Mouse (Mus musculus) limb, embryonic 13.5 days (tissue): ENCODE data around the gene Ak2. TPM values are rescaled to one million over a fixed set of nuclear protein-coding genes. Genes with fewer than 3 reads are reported as not detected.

ENCODE experiments used
- ATAC-seq: fragments of 200-750 bp; cut with Nextera tagmentation; 2 replicates; pipeline ENCODE4 v1.8.0; 2017; ENCODE audit warnings: low read depth, moderate number of reproducible peaks, moderate TSS enrichment; ENCODE audit not compliant: low FRiP score
- H3K27ac ChIP-seq: fragments of 300-500 bp; sonication (generic); 2 replicates; pipeline ENCODE4 v1.5.1; 2015; ENCODE audit warnings: inconsistent platforms, mild to moderate bottlenecking, moderate library complexity
- H3K27me3 ChIP-seq: fragments of 300-500 bp; sonication (generic); 2 replicates; pipeline ENCODE4 v1.6.1; 2015; ENCODE audit warnings: mild to moderate bottlenecking, inconsistent platforms
- H3K36me3 ChIP-seq: fragments of 300-500 bp; sonication (generic); 2 replicates; pipeline ENCODE4 v1.6.1; 2015; ENCODE audit warnings: inconsistent platforms, mild to moderate bottlenecking, moderate library complexity
- H3K4me1 ChIP-seq: fragments of 300-500 bp; sonication (generic); 2 replicates; pipeline ENCODE4 v1.6.1; 2015; ENCODE audit warnings: inconsistent platforms
- H3K4me2 ChIP-seq: fragments of 300-500 bp; sonication (generic); replicated peaks from 2 replicates; pipeline ENCODE4 v1.6.1; 2015; ENCODE audit warnings: inconsistent platforms, mild to moderate bottlenecking, moderate library complexity
- H3K4me3 ChIP-seq: fragments of 300-500 bp; sonication (generic); 2 replicates; pipeline ENCODE4 v1.5.1; 2015; ENCODE audit warnings: moderate library complexity, mild to moderate bottlenecking, inconsistent platforms
- H3K9ac ChIP-seq: fragments of 300-500 bp; sonication (generic); 2 replicates; pipeline ENCODE4 v1.6.1; 2015; ENCODE audit warnings: mild to moderate bottlenecking, inconsistent platforms
- H3K9me3 ChIP-seq: fragments of 300-500 bp; sonication (generic); 2 replicates; pipeline ENCODE4 v1.6.1; 2016; ENCODE audit warnings: inconsistent platforms
- WGBS: fragments of 180-500 bp; shearing (Covaris S2); methylation state at CpG from one replicate; pipeline ENCODE4 v1.1.7; 2015; 5-methylcytosine and 5-hydroxymethylcytosine counted together
- polyA plus RNA-seq: library from polyadenylated mRNA; unstranded; fragments of >200 nt; fragmentation: Nextera tagmentation; extraction: Ambion mirVana; gene quantifications from 2 replicates; pipeline ENCODE4 v1.2.1, GENCODE M21; 2015

Gene Ak2
- polyA plus RNA-seq, 1 experiment from 2014 or later, result 216 TPM

GRCm38 (mm10) chr4:129018788-129019435 lies 27.2 kb downstream of the Ak2 start:
- Histone ChIP-seq H3K36me3 (no peaks in the 10 kb centered on the region), H3K9ac (no peak overlapping the region), H3K4me3 (no peak overlapping the region), H3K27ac (no peak overlapping the region), H3K4me1 (peaks cover 16% of the 10 kb centered on the region), H3K27me3 (no peaks in the 10 kb centered on the region), H3K4me2 (no peak overlapping the region), H3K9me3 (no peaks in the 10 kb centered on the region)
- whole genome bisulfite sequencing, result 88% methylated on average over 9 of the region's 9 CpGs
- ATAC-seq, result no peak

- no peak for ATAC-seq
- no peak overlapping the region for H3K4me2 ChIP-seq
- H3K27ac ChIP-seq, result no peak overlapping the region
- H3K36me3 ChIP-seq, result no peaks in the 10 kb centered on the region
- H3K9ac ChIP-seq, result no peak overlapping the region
- H3K4me1 ChIP-seq, result peaks cover 16% of the 10 kb centered on the region
- H3K4me3 ChIP-seq, result no peak overlapping the region
- H3K9me3 ChIP-seq, result no peaks in the 10 kb centered on the region
- 88% methylated on average over 9 of the region's 9 CpGs for WGBS
- H3K27me3 ChIP-seq, result no peaks in the 10 kb centered on the region
These were observed 28.0 kb downstream of the Ak2 start for GRCm38 (mm10) chr4:129019788-129020187.

- H3K4me1 ChIP-seq, result peaks cover 16% of the 10 kb centered on the region
- H3K4me3 ChIP-seq, result no peak overlapping the region
- H3K4me2 ChIP-seq, result no peak overlapping the region
- ATAC-seq, result no peak
- no peaks in the 10 kb centered on the region for H3K27me3 ChIP-seq
- no peaks in the 10 kb centered on the region for H3K36me3 ChIP-seq
- H3K9me3 ChIP-seq, result no peaks in the 10 kb centered on the region
- WGBS, result 65% methylated on average over 6 of the region's 6 CpGs
- H3K27ac ChIP-seq, result no peak overlapping the region
- H3K9ac ChIP-seq, result no peak overlapping the region
These were observed 28.7 kb downstream of the Ak2 start for GRCm38 (mm10) chr4:129020454-129020853.

- H3K4me1 ChIP-seq, result peaks cover 8% of the 10 kb centered on the region; the same call in 1 of the 2 replicates
- H3K27ac ChIP-seq, result no peak overlapping the region
- no peak overlapping the region for H3K9ac ChIP-seq
- no peak overlapping the region for H3K4me2 ChIP-seq
- H3K9me3 ChIP-seq, result no peaks in the 10 kb centered on the region
- no peaks in the 10 kb centered on the region for H3K27me3 ChIP-seq
- 89% methylated on average over 3 of the region's 3 CpGs for WGBS
- H3K4me3 ChIP-seq, result no peak overlapping the region
- no peaks in the 10 kb centered on the region for H3K36me3 ChIP-seq
- no peak for ATAC-seq
These were observed 29.7 kb downstream of the Ak2 start for GRCm38 (mm10) chr4:129021426-129021825.

GRCm38 (mm10) chr4:129021886-129022285 lies 30.1 kb downstream of the Ak2 start:
- Histone ChIP-seq H3K9me3 (no peaks in the 10 kb centered on the region), H3K4me2 (no peak overlapping the region), H3K9ac (no peak overlapping the region), H3K4me3 (no peak overlapping the region), H3K36me3 (no peaks in the 10 kb centered on the region), H3K4me1 (peaks cover 6% of the 10 kb centered on the region; the same call in 1 of the 2 replicates), H3K27ac (no peak overlapping the region), H3K27me3 (no peaks in the 10 kb centered on the region)
- WGBS, result 74% methylated on average over 4 of the region's 4 CpGs
- ATAC-seq, result no peak

GRCm38 (mm10) chr4:129023884-129024283 lies 32.1 kb downstream of the Ak2 start:
- ATAC-seq, result no peak
- peaks cover 6% of the 10 kb centered on the region; the same call in 1 of the 2 replicates for H3K4me1 ChIP-seq
- WGBS, result 86% methylated on average over 6 of the region's 6 CpGs
- no peak overlapping the region for H3K4me3 ChIP-seq
- H3K27me3 ChIP-seq, result no peaks in the 10 kb centered on the region
- H3K27ac ChIP-seq, result no peak overlapping the region
- H3K4me2 ChIP-seq, result no peak overlapping the region
- no peaks in the 10 kb centered on the region for H3K9me3 ChIP-seq
- no peak overlapping the region for H3K9ac ChIP-seq
- H3K36me3 ChIP-seq, result no peaks in the 10 kb centered on the region

GRCm38 (mm10) chr4:129024775-129025174 lies 33.0 kb downstream of the Ak2 start:
- H3K4me3 ChIP-seq, result no peak overlapping the region
- no peak for ATAC-seq
- no peak overlapping the region for H3K9ac ChIP-seq
- WGBS, result 65% methylated on average over 6 of the region's 6 CpGs
- H3K27me3 ChIP-seq, result no peaks in the 10 kb centered on the region
- no peak overlapping the region for H3K27ac ChIP-seq
- H3K4me1 ChIP-seq, result peaks cover 6% of the 10 kb centered on the region; the same call in 1 of the 2 replicates
- no peaks in the 10 kb centered on the region for H3K9me3 ChIP-seq
- H3K36me3 ChIP-seq, result no peaks in the 10 kb centered on the region
- H3K4me2 ChIP-seq, result no peak overlapping the region

- Histone ChIP-seq H3K36me3 (no peaks in the 10 kb centered on the region), H3K27me3 (no peaks in the 10 kb centered on the region), H3K4me1 (peaks cover 2% of the 10 kb centered on the region; the same call in 1 of the 2 replicates), H3K4me3 (no peak overlapping the region), H3K9ac (no peak overlapping the region), H3K4me2 (no peak overlapping the region), H3K9me3 (no peaks in the 10 kb centered on the region), H3K27ac (no peak overlapping the region)
- 94% methylated on average over 3 of the region's 3 CpGs for WGBS
- no peak for ATAC-seq
These were observed 33.9 kb downstream of the Ak2 start for GRCm38 (mm10) chr4:129025707-129026106.

- H3K27me3 ChIP-seq, result no peaks in the 10 kb centered on the region
- ATAC-seq, result no peak
- 84% methylated on average over 4 of the region's 4 CpGs for WGBS
These were observed 39.0 kb downstream of the Ak2 start for GRCm38 (mm10) chr4:129030746-129031145.

GRCm38 (mm10) chr4:129031408-129031965 lies 39.7 kb downstream of the Ak2 start:
- Histone ChIP-seq H3K4me2 (no peak overlapping the region), H3K36me3 (no peaks in the 10 kb centered on the region), H3K4me3 (no peak overlapping the region), H3K27ac (no peak overlapping the region), H3K9me3 (no peaks in the 10 kb centered on the region), H3K9ac (no peak overlapping the region), H3K27me3 (no peaks in the 10 kb centered on the region), H3K4me1 (peaks cover 38% of the 10 kb centered on the region)
- ATAC-seq, result no peak
- 87% methylated on average over 8 of the region's 8 CpGs for WGBS

More at GRCm38 (mm10) chr4:129030746-129031145, 39.0 kb downstream of the Ak2 start:
- peaks cover 33% of the 10 kb centered on the region for H3K4me1 ChIP-seq
- no peak overlapping the region for H3K4me2 ChIP-seq
- no peak overlapping the region for H3K9ac ChIP-seq
- no peak overlapping the region for H3K27ac ChIP-seq
- H3K36me3 ChIP-seq, result no peaks in the 10 kb centered on the region
- no peaks in the 10 kb centered on the region for H3K9me3 ChIP-seq
- H3K4me3 ChIP-seq, result no peak overlapping the region

- no peaks in the 10 kb centered on the region for H3K9me3 ChIP-seq
- peak overlapping the region; percentile 52 for H3K4me2 ChIP-seq
- peak overlapping the region; percentile 87 for H3K27ac ChIP-seq
- H3K36me3 ChIP-seq, result no peaks in the 10 kb centered on the region
- no peak for ATAC-seq
- no peak overlapping the region for H3K9ac ChIP-seq
- no peak overlapping the region for H3K4me3 ChIP-seq
- H3K4me1 ChIP-seq, result peaks cover 38% of the 10 kb centered on the region
- 66% methylated on average over 11 of the region's 11 CpGs for WGBS
- H3K27me3 ChIP-seq, result no peaks in the 10 kb centered on the region
These were observed 40.6 kb downstream of the Ak2 start for GRCm38 (mm10) chr4:129032133-129032962.
